Mouse (Mus musculus): Measurements from ENCODE around the gene Babam2. TPM values are rescaled to one million over a fixed set of nuclear protein-coding genes. Genes with fewer than 3 reads are reported as not detected.

Gene Babam2
- total RNA-seq, 1 experiment, result 33.9 TPM

DNA sequence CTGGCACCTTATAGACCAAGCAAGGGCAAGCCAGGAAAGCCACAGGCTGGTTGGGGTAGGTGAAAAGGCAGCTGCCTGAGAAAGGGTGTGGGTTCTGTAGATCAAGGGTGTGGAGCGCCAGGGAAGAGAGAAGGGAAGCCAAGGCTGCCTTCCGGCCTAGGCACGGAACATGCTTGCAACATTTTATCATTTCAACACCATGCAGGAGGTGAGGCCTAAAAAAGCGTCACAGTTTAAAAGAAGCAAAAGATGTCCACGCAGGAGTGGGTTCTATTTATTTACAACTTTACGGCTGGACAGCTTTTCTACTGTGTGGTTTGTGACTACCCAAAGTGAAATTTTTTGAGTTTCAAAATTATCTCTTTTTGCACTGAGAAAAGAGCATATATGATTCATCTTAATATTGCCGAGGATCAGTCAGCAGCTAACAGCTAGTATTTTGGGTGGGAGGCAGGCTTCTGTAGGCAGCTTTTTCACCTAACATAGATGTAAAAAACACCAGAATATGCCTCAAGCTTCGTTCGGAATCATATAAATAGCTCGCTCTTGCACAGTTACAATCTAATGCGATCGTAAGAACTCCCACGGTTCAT lies 287.0 kb downstream of the Babam2 start:
- no peak overlapping the region for H3K4me3 ChIP-seq (ENCODE audit: insufficient read depth in 1 of 2, low read depth in 1 of 2, low read length in 2 of 2, poor library complexity in 1 of 2, severe bottlenecking in 1 of 2)
- no peaks in the 10 kb centered on the region for H3K36me3 ChIP-seq (ENCODE audit: control insufficient read depth, insufficient read depth, low read length, poor library complexity, severe bottlenecking)
- in situ Hi-C loops (cut with MboI; ENCODE audit: low sequenced_read_pairs in 2 of 2, unreplicated experiment in 2 of 2), result no loop called here
- H3K27ac ChIP-seq (ENCODE audit: insufficient read depth, low read depth, low read length, poor library complexity, severe bottlenecking), result no peak overlapping the region
- DNase-seq (ENCODE audit: low read depth, low spot score), result no peak
- no peaks in the 10 kb centered on the region for H3K4me1 ChIP-seq (ENCODE audit: control insufficient read depth in 2 of 2, insufficient read depth in 2 of 2, low read length in 2 of 2, poor library complexity in 1 of 2)
- no peak for TF ChIP-seq ZNF384 (IDR thresholded peaks at IDR 0.05; ENCODE audit: low read depth, low read length)
- no peak for TF ChIP-seq ZC3H11A (IDR thresholded peaks at IDR 0.05; ENCODE audit: borderline replicate concordance, low read depth, low read length)
- TF ChIP-seq HCFC1 (IDR thresholded peaks at IDR 0.05; ENCODE audit: borderline replicate concordance, insufficient read depth, low read length), result no peak
- no peak for TF ChIP-seq CHD2 (IDR thresholded peaks at IDR 0.05; ENCODE audit: low read depth, low read length)
- no peak for TF ChIP-seq MAFK (IDR thresholded peaks at IDR 0.05; ENCODE audit: insufficient read depth, low read depth, low read length)
- no peak overlapping the region for H3K9ac ChIP-seq (ENCODE audit: insufficient read depth, low read depth, low read length, poor library complexity, severe bottlenecking)
- no peaks in the 10 kb centered on the region for H3K9me3 ChIP-seq (ENCODE audit: control insufficient read depth, insufficient read depth, low read depth, low read length)

DNA sequence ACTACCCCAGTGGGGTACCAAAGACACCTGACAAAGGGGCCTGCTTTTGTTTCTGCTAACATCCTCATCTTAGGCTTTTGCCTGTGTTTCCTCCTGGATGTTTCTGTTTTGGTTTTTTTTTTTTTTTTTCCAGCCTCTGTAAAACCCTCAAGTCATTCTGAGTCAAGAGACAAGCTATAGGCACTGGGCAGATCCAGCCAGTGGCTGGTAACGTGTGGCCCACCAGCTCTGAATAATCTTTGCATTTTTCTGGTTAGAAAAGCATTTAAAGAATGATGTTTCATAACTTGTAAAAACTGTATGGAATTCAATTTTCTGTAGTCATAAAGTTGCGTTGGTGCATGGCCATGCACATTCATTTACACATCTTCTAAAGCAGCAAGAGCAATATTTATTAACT lies 287.5 kb downstream of the Babam2 start:
- TF ChIP-seq CHD2 (IDR thresholded peaks at IDR 0.05; ENCODE audit: low read depth, low read length) (no peak), MAFK (IDR thresholded peaks at IDR 0.05; ENCODE audit: insufficient read depth, low read depth, low read length) (no peak), ZNF384 (IDR thresholded peaks at IDR 0.05; ENCODE audit: low read depth, low read length) (no peak), HCFC1 (IDR thresholded peaks at IDR 0.05; ENCODE audit: borderline replicate concordance, insufficient read depth, low read length) (no peak), ZC3H11A (IDR thresholded peaks at IDR 0.05; ENCODE audit: borderline replicate concordance, low read depth, low read length) (no peak)
- H3K9ac ChIP-seq (ENCODE audit: insufficient read depth, low read depth, low read length, poor library complexity, severe bottlenecking), result no peak overlapping the region
- no peaks in the 10 kb centered on the region for H3K4me1 ChIP-seq (ENCODE audit: control insufficient read depth in 2 of 2, insufficient read depth in 2 of 2, low read length in 2 of 2, poor library complexity in 1 of 2)
- H3K27ac ChIP-seq (ENCODE audit: insufficient read depth, low read depth, low read length, poor library complexity, severe bottlenecking), result no peak overlapping the region
- no peaks in the 10 kb centered on the region for H3K9me3 ChIP-seq (ENCODE audit: control insufficient read depth, insufficient read depth, low read depth, low read length)
- DNase-seq (ENCODE audit: low read depth, low spot score), result no peak
- H3K36me3 ChIP-seq (ENCODE audit: control insufficient read depth, insufficient read depth, low read length, poor library complexity, severe bottlenecking), result no peaks in the 10 kb centered on the region
- in situ Hi-C loops (cut with MboI; ENCODE audit: low sequenced_read_pairs in 2 of 2, unreplicated experiment in 2 of 2), result no loop called here
- no peak overlapping the region for H3K4me3 ChIP-seq (ENCODE audit: insufficient read depth in 1 of 2, low read depth in 1 of 2, low read length in 2 of 2, poor library complexity in 1 of 2, severe bottlenecking in 1 of 2)

GRCm38 (mm10) chr5:31987541-31988307 lies 290.2 kb downstream of the Babam2 start:
- H3K4me3 ChIP-seq (ENCODE audit: insufficient read depth in 1 of 2, low read depth in 1 of 2, low read length in 2 of 2, poor library complexity in 1 of 2, severe bottlenecking in 1 of 2), result no peak overlapping the region
- H3K9ac ChIP-seq (ENCODE audit: insufficient read depth, low read depth, low read length, poor library complexity, severe bottlenecking), result no peak overlapping the region
- H3K9me3 ChIP-seq (ENCODE audit: control insufficient read depth, insufficient read depth, low read depth, low read length), result no peaks in the 10 kb centered on the region
- in situ Hi-C loops (cut with MboI; ENCODE audit: low sequenced_read_pairs in 2 of 2, unreplicated experiment in 2 of 2), result no loop called here
- DNase-seq (ENCODE audit: low read depth, low spot score), result no peak
- no peaks in the 10 kb centered on the region for H3K36me3 ChIP-seq (ENCODE audit: control insufficient read depth, insufficient read depth, low read length, poor library complexity, severe bottlenecking)
- no peak for TF ChIP-seq ZC3H11A (IDR thresholded peaks at IDR 0.05; ENCODE audit: borderline replicate concordance, low read depth, low read length)
- no peak for TF ChIP-seq CHD2 (IDR thresholded peaks at IDR 0.05; ENCODE audit: low read depth, low read length)
- TF ChIP-seq ZNF384 (IDR thresholded peaks at IDR 0.05; ENCODE audit: low read depth, low read length), result no peak
- TF ChIP-seq MAFK (IDR thresholded peaks at IDR 0.05; ENCODE audit: insufficient read depth, low read depth, low read length), result no peak
- no peak for TF ChIP-seq HCFC1 (IDR thresholded peaks at IDR 0.05; ENCODE audit: borderline replicate concordance, insufficient read depth, low read length)
- peak overlapping the region; percentile 22; the same call in 1 of the 2 replicates for H3K27ac ChIP-seq (ENCODE audit: insufficient read depth, low read depth, low read length, poor library complexity, severe bottlenecking)
- H3K4me1 ChIP-seq (ENCODE audit: control insufficient read depth in 2 of 2, insufficient read depth in 2 of 2, low read length in 2 of 2, poor library complexity in 1 of 2), result no peaks in the 10 kb centered on the region

- TF ChIP-seq CHD2 (IDR thresholded peaks at IDR 0.05; ENCODE audit: low read depth, low read length), result no peak
- TF ChIP-seq MAFK (IDR thresholded peaks at IDR 0.05; ENCODE audit: insufficient read depth, low read depth, low read length), result no peak
- no peak for TF ChIP-seq ZC3H11A (IDR thresholded peaks at IDR 0.05; ENCODE audit: borderline replicate concordance, low read depth, low read length)
- TF ChIP-seq HCFC1 (IDR thresholded peaks at IDR 0.05; ENCODE audit: borderline replicate concordance, insufficient read depth, low read length), result no peak
- TF ChIP-seq ZNF384 (IDR thresholded peaks at IDR 0.05; ENCODE audit: low read depth, low read length), result no peak
- Histone ChIP-seq H3K27ac (ENCODE audit: insufficient read depth, low read depth, low read length, poor library complexity, severe bottlenecking) (no peak overlapping the region), H3K4me3 (ENCODE audit: insufficient read depth in 1 of 2, low read depth in 1 of 2, low read length in 2 of 2, poor library complexity in 1 of 2, severe bottlenecking in 1 of 2) (no peak overlapping the region), H3K4me1 (ENCODE audit: control insufficient read depth in 2 of 2, insufficient read depth in 2 of 2, low read length in 2 of 2, poor library complexity in 1 of 2) (no peaks in the 10 kb centered on the region), H3K9me3 (ENCODE audit: control insufficient read depth, insufficient read depth, low read depth, low read length) (no peaks in the 10 kb centered on the region), H3K36me3 (ENCODE audit: control insufficient read depth, insufficient read depth, low read length, poor library complexity, severe bottlenecking) (no peaks in the 10 kb centered on the region), H3K9ac (ENCODE audit: insufficient read depth, low read depth, low read length, poor library complexity, severe bottlenecking) (no peak overlapping the region)
- DNase-seq (ENCODE audit: low read depth, low spot score), result no peak
- in situ Hi-C loops (cut with MboI; ENCODE audit: low sequenced_read_pairs in 2 of 2, unreplicated experiment in 2 of 2), result no loop called here
These were observed 299.9 kb downstream of the Babam2 start for GRCm38 (mm10) chr5:31997189-31997954.

Measured in ES-E14 (cell line).